Mouse (Mus musculus): ENCODE measurements around the gene Vps33b. TPM values are rescaled to one million over a fixed set of nuclear protein-coding genes. Genes with fewer than 3 reads are reported as not detected.
"Not testable (repeated sequence)": the region's sequence is repeated elsewhere in the genome, so short reads cannot be mapped to it uniquely, and the experiment has no call there.

Vps33b gene
- polyA plus RNA-seq, 1 experiment from 2014 or later: 21.1 TPM

- Histone ChIP-seq H3K36me3 (peaks cover 22% of the 10 kb centered on the region), H3K9me3 (replicated peaks) (no peaks in the 10 kb centered on the region), H3K4me1 (peaks cover 6% of the 10 kb centered on the region; the same call in 1 of the 2 replicates), H3K4me3 (no peak overlapping the region), H3K27me3 (no peaks in the 10 kb centered on the region), H3K4me2 (replicated peaks) (no peak overlapping the region), H3K27ac (no peak overlapping the region), H3K9ac (no peak overlapping the region)
- ATAC-seq (ENCODE audit: low FRiP score): no peak
- WGBS: 96% methylated on average over 4 of the region's 4 CpGs
These were observed 29.3 kb downstream of the Vps33b start for GRCm38 (mm10) chr7:80298754-80299153.

DNA sequence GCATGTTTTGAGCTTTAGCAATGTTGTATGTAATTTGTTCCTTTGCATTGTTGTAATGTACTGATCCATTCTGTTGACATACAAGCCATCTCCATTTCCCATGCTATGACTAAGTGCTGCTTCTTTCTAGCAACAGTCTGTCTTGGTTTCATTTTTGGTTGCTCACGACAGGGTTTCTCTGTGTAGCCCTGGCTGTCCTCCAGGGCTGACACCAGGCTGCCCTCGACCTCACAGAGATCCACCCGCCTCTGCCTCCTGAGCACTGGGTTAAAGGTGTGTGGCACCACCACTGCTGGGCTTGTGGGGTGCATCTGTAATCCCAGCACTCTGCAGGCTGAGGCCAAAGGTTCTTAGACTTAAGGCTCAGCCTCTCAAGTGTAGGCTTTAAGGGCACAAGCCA is 30.1 kb downstream of the Vps33b start:
- Histone ChIP-seq H3K4me3 (no peak overlapping the region), H3K36me3 (peaks cover 28% of the 10 kb centered on the region), H3K4me1 (peaks cover 6% of the 10 kb centered on the region; the same call in 1 of the 2 replicates), H3K9ac (no peak overlapping the region), H3K27me3 (no peaks in the 10 kb centered on the region), H3K4me2 (replicated peaks) (no peak overlapping the region), H3K27ac (no peak overlapping the region), H3K9me3 (replicated peaks) (no peaks in the 10 kb centered on the region)
- no peak for ATAC-seq (ENCODE audit: low FRiP score)
- 97% methylated on average over 3 of the region's 3 CpGs for WGBS

DNA sequence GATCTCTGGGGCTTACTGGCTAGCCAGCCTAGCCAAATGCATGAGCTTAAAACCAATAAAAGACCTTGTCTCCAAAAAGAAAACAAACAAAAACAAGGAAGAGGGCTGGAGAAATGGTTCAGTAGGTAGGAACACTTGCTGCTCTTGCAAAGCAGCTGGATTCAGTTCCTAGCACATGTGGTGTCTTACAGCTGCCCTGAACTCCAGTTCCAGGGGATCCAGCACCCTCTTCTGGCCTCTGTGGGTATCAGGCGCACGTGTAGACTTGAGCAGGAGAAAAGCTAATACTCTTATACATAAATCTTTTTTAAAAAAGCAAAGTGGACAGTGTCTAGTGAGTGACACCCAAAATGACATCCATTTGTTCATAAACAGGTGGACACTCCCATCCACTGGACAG is 32.1 kb downstream of the Vps33b start:
- Histone ChIP-seq H3K9me3 (replicated peaks) (no peaks in the 10 kb centered on the region), H3K27ac (no peak overlapping the region), H3K4me3 (no peak overlapping the region), H3K4me1 (peaks cover 3% of the 10 kb centered on the region; the same call in 1 of the 2 replicates), H3K36me3 (peaks cover 47% of the 10 kb centered on the region), H3K9ac (no peak overlapping the region), H3K4me2 (replicated peaks) (no peak overlapping the region), H3K27me3 (no peaks in the 10 kb centered on the region)
- no peak for ATAC-seq (ENCODE audit: low FRiP score)
- WGBS: 91% methylated on average over 2 of the region's 2 CpGs

DNA sequence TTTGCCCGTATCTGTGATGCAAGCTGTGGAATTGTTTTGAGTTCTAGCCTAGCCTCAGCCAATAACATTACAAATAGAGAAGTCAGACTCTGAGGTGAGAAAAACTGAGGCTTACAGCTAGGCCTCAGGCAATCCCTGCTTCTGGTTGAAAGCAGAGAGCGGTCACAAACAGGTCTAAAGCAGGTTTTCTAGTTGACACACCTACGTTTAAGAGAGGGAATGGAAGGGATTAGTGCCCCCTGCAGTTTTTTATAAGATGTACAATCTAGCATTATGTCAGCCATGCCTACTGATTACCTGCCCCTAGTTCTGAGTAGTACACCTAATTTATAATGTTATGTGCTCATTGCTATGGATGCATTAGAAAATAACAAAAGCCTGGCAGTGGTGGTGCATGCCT is 38.3 kb downstream of the Vps33b start:
- Histone ChIP-seq H3K9me3 (replicated peaks) (no peaks in the 10 kb centered on the region), H3K27ac (no peak overlapping the region), H3K4me2 (replicated peaks) (no peak overlapping the region), H3K27me3 (no peaks in the 10 kb centered on the region), H3K4me3 (no peak overlapping the region), H3K36me3 (peaks cover 77% of the 10 kb centered on the region), H3K4me1 (no peaks in the 10 kb centered on the region), H3K9ac (no peak overlapping the region)
- ATAC-seq (ENCODE audit: low FRiP score): no peak
- 85% methylated on average over 3 of the region's 3 CpGs for WGBS

DNA sequence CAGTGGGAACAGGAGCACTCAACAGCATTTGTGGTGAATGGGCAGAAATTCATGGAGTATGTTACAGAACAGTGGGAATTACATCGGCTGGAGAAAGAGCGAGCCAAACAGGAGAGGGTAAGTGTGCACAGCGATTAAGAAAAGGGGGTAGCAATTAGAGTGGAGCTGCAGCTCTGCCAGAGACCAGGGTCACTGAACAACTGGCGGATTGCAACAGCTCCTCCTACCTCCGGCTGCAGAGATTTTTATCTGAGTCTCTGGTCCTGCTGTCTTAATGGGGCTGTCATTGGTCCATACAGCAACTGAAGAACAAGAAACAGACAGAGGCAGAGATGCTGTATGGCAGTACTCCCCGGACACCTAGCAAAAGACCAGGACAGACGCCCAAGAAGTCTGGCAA is 41.3 kb downstream of the Vps33b start:
- 87% methylated on average over 7 of the region's 7 CpGs for WGBS

DNA sequence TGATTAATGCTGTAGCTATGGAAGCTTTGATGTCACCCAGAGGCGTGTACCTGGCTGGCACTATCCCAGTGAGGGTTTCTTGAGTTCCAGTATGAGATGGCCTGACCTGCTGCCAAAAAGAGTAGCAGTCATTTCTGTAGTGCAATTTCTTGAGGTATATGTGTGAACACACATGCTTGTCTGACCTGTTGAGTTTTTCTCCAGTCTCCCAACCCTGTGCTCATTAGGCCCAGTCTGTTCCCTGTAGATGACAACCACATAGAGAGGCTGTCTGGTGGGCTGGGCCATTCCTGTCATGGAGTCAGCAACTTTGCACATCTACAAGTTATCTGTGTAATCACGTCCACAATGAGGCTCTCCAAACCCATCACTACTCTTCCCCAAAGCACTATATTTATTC is 46.3 kb downstream of the Vps33b start:
- ATAC-seq (ENCODE audit: low FRiP score): no peak
- H3K9me3 ChIP-seq (replicated peaks): no peaks in the 10 kb centered on the region
- no peak overlapping the region for H3K4me3 ChIP-seq
- H3K27me3 ChIP-seq: no peaks in the 10 kb centered on the region
- H3K4me2 ChIP-seq (replicated peaks): no peak overlapping the region
- no peaks in the 10 kb centered on the region for H3K4me1 ChIP-seq
- WGBS: 86% methylated on average over 2 of the region's 2 CpGs
- H3K27ac ChIP-seq: no peak overlapping the region
- no peak overlapping the region for H3K9ac ChIP-seq
- H3K36me3 ChIP-seq: peaks cover 76% of the 10 kb centered on the region

More for the DNA sequence above, 41.3 kb downstream of the Vps33b start:
- Histone ChIP-seq H3K4me1 (no peaks in the 10 kb centered on the region), H3K27ac (no peak overlapping the region), H3K9me3 (replicated peaks) (no peaks in the 10 kb centered on the region), H3K36me3 (peaks cover 84% of the 10 kb centered on the region), H3K27me3 (no peaks in the 10 kb centered on the region), H3K4me3 (no peak overlapping the region), H3K4me2 (replicated peaks) (no peak overlapping the region), H3K9ac (no peak overlapping the region)
- ATAC-seq (ENCODE audit: low FRiP score): no peak

DNA sequence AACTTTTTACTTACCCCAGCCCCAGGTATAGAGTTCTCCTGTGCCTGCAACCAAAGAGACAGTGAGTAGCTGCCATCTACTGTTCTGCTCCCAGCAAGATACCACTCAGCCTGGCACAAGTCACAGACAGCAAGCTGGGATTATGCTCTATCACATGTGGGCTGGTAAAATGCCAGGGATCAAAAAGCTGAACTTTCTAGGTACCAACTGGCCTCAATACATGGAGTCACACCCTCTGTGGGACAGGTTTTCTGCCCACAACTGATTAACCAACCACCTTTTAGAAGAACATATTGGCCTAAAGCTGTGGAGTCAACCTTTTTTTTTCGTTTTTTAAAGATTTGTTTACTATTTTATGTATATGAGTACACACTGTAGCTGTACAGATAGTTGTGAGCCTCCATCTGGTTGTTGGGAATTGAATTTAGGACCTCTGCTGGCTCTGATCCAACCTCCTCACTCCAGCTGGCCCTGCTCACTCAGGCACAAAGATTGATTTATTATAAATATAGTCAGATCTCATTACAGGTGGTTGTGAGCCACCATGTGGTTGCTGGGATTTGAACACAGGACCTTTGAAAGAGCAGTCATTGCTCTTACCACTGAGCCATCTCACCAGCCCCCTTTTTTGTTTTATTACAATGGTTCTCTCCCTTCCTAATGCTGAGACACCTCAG is 48.1 kb downstream of the Vps33b start:
- H3K9me3 ChIP-seq (replicated peaks): no peaks in the 10 kb centered on the region
- WGBS: 78% methylated on average over 1 of the region's 1 CpGs
- no peak overlapping the region for H3K9ac ChIP-seq
- H3K36me3 ChIP-seq: peaks cover 63% of the 10 kb centered on the region
- no peak for ATAC-seq (ENCODE audit: low FRiP score)
- no peak overlapping the region for H3K4me3 ChIP-seq
- no peaks in the 10 kb centered on the region for H3K27me3 ChIP-seq
- no peak overlapping the region for H3K27ac ChIP-seq
- no peak overlapping the region for H3K4me2 ChIP-seq (replicated peaks)
- H3K4me1 ChIP-seq: no peaks in the 10 kb centered on the region; the same call in 1 of the 2 replicates

GRCm38 (mm10) chr7:80318670-80319069 is 49.2 kb downstream of the Vps33b start:
- Histone ChIP-seq H3K4me2 (replicated peaks) (no peak overlapping the region), H3K27me3 (no peaks in the 10 kb centered on the region), H3K4me3 (no peak overlapping the region), H3K9ac (no peak overlapping the region), H3K4me1 (peaks cover 9% of the 10 kb centered on the region), H3K36me3 (peaks cover 53% of the 10 kb centered on the region), H3K9me3 (replicated peaks) (no peaks in the 10 kb centered on the region), H3K27ac (no peak overlapping the region)
- 91% methylated on average over 4 of the region's 4 CpGs for WGBS
- ATAC-seq (ENCODE audit: low FRiP score): no peak

DNA sequence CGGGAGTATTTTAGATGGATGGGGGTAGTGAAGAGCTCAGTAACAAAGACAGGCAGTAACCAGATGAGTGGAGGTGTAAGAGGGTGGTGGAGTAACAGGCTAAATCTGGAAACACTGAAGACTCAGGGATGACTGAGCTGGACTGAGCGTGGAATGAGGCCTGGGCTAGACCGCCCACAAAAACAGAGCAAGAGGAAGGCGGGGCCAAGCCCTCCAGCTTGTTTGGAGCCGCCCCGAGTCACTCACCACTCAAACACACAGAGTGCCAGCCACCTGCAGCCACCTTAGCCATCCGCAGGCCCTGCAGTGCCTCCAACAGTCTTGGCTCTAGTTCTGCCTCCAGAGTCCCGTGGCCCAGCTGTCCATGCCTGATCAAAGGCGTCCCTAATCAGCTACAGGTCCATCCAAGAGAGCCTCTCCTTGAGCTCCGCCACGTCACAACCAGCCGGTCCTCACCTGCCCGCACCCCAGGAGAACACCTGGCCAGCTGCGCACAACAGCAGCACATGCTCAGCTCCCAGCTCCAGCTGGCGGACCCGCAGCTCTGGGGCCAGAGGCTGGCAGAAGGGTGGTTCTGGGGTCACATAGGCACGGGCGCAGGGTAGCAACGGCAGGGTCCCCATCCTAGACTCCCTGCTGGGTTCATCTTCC is 50.5 kb downstream of the Vps33b start:
- Histone ChIP-seq H3K9me3 (replicated peaks) (no peaks in the 10 kb centered on the region), H3K4me2 (replicated peaks) (no peak overlapping the region), H3K4me3 (no peak overlapping the region), H3K36me3 (peaks cover 41% of the 10 kb centered on the region), H3K27me3 (no peaks in the 10 kb centered on the region), H3K27ac (no peak overlapping the region), H3K9ac (no peak overlapping the region), H3K4me1 (peaks cover 9% of the 10 kb centered on the region)
- 86% methylated on average over 19 of the region's 19 CpGs for WGBS
- no peak for ATAC-seq (ENCODE audit: low FRiP score)

GRCm38 (mm10) chr7:80323336-80323735 is 53.9 kb downstream of the Vps33b start:
- no peak for ATAC-seq (ENCODE audit: low FRiP score)
- H3K27me3 ChIP-seq: no peaks in the 10 kb centered on the region
- H3K4me2 ChIP-seq (replicated peaks): peak overlapping the region; percentile 57
- WGBS: 23% methylated on average over 8 of the region's 8 CpGs
- no peak overlapping the region for H3K27ac ChIP-seq
- H3K36me3 ChIP-seq: peaks cover 56% of the 10 kb centered on the region
- peaks cover 9% of the 10 kb centered on the region for H3K4me1 ChIP-seq
- peak overlapping the region; percentile 56 for H3K4me3 ChIP-seq
- H3K9me3 ChIP-seq (replicated peaks): no peaks in the 10 kb centered on the region
- peak overlapping the region; percentile 63 for H3K9ac ChIP-seq

GRCm38 (mm10) chr7:80324043-80324815 is 54.8 kb downstream of the Vps33b start, which contains the start of gene Rccd1:
Rccd1 (minus strand) TSS chr7:80324454.
- WGBS: 3% methylated on average over 38 of the region's 38 CpGs
- peak within 1 kb of the TSS; percentile 56 for H3K4me3 ChIP-seq
- H3K9me3 ChIP-seq (replicated peaks): no peaks in the 10 kb centered on the region
- peak; percentile 99 for ATAC-seq (ENCODE audit: low FRiP score)
- H3K4me2 ChIP-seq (replicated peaks): peak within 1 kb of the TSS; percentile 57
- H3K4me1 ChIP-seq: peaks cover 9% of the 10 kb centered on the region
- H3K9ac ChIP-seq: peak within 1 kb of the TSS; percentile 63
- H3K27ac ChIP-seq: peak within 1 kb of the TSS; percentile 83
- peaks cover 60% of the 10 kb centered on the region for H3K36me3 ChIP-seq
- H3K27me3 ChIP-seq: no peaks in the 10 kb centered on the region

DNA sequence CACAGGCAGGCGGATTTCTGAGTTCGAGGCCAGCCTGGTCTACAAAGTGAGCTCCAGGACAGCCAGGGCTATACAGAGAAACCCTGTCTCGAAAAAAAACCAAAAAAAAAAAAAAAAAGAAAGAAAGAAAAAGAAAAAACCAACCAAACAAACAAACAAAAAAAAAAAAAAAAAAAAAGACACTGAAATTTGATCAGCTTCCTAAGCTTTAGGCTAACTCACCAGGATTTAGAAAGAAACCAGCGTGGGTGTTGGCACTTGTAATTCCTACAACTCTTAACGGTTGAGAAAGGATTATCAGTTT is 55.3 kb downstream of the Vps33b start:
- 0 out of 2 replicates have a peak overlapping the region, but pooled peaks have one; percentile 57 for H3K4me2 ChIP-seq (replicated peaks)
- peaks cover 61% of the 10 kb centered on the region for H3K36me3 ChIP-seq
- not testable (repeated sequence) for H3K4me3 ChIP-seq; H3K9me3 ChIP-seq (replicated peaks); H3K4me1 ChIP-seq; ATAC-seq (ENCODE audit: low FRiP score); H3K9ac ChIP-seq; H3K27me3 ChIP-seq
- 50% methylated on average over 4 of the region's 5 CpGs for WGBS
- peak overlapping the region; percentile 83 for H3K27ac ChIP-seq

Measured in hindbrain, embryonic 12.5 days (tissue).